Mouse (Mus musculus) heart, embryonic 15.5 days (tissue): Measurements from ENCODE around the gene Igsf8. TPM values are rescaled to one million over a fixed set of nuclear protein-coding genes. Genes with fewer than 3 reads are reported as not detected.

Source experiments
- ATAC-seq: fragments of 200-750 bp; cut with Nextera tagmentation; replicated peaks from 2 replicates; pipeline ENCODE4 v1.8.0; 2017; ENCODE audit warnings: low read depth, moderate TSS enrichment; ENCODE audit not compliant: insufficient number of reproducible peaks, insufficient read depth, low FRiP score
- H3K27ac ChIP-seq: fragments of 300-500 bp; sonication (generic); 2 replicates; pipeline ENCODE4 v1.5.1; 2015; ENCODE audit warnings: mild to moderate bottlenecking, inconsistent platforms
- H3K27me3 ChIP-seq: fragments of 300-500 bp; sonication (generic); 2 replicates; pipeline ENCODE4 v1.6.1; 2015; ENCODE audit warnings: inconsistent platforms
- H3K36me3 ChIP-seq: fragments of 300-500 bp; sonication (generic); 2 replicates; pipeline ENCODE4 v1.6.1; 2015; ENCODE audit warnings: mild to moderate bottlenecking, inconsistent platforms
- H3K4me1 ChIP-seq: fragments of 300-500 bp; sonication (generic); replicated peaks from 2 replicates; pipeline ENCODE4 v1.6.1; 2015; ENCODE audit warnings: inconsistent platforms
- H3K4me2 ChIP-seq: fragments of 300-500 bp; sonication (generic); 2 replicates; pipeline ENCODE4 v1.6.1; 2015; ENCODE audit warnings: inconsistent platforms, mild to moderate bottlenecking, moderate library complexity
- H3K4me3 ChIP-seq: fragments of 300-500 bp; sonication (generic); 2 replicates; pipeline ENCODE4 v1.5.1; 2015; ENCODE audit warnings: mild to moderate bottlenecking, inconsistent platforms
- H3K9ac ChIP-seq: fragments of 300-500 bp; sonication (generic); 2 replicates; pipeline ENCODE4 v1.6.1; 2015; ENCODE audit warnings: mild to moderate bottlenecking, inconsistent platforms
- H3K9me3 ChIP-seq: fragments of 300-500 bp; sonication (generic); replicated peaks from 2 replicates; pipeline ENCODE4 v1.6.1; 2016; ENCODE audit warnings: inconsistent platforms
- WGBS: fragments of 180-500 bp; shearing (Covaris S2); methylation state at CpG from one replicate; pipeline ENCODE4 v1.1.7; 2015; ENCODE audit warnings: mixed read lengths; 5-methylcytosine and 5-hydroxymethylcytosine counted together
- polyA plus RNA-seq: library from polyadenylated mRNA; unstranded; fragments of >200 nt; fragmentation: Nextera tagmentation; extraction: Ambion mirVana; gene quantifications from 2 replicates; pipeline ENCODE4 v1.2.1, GENCODE M21; 2015

Igsf8 gene
- polyA plus RNA-seq, 1 experiment from 2014 or later = 20.6 TPM

DNA sequence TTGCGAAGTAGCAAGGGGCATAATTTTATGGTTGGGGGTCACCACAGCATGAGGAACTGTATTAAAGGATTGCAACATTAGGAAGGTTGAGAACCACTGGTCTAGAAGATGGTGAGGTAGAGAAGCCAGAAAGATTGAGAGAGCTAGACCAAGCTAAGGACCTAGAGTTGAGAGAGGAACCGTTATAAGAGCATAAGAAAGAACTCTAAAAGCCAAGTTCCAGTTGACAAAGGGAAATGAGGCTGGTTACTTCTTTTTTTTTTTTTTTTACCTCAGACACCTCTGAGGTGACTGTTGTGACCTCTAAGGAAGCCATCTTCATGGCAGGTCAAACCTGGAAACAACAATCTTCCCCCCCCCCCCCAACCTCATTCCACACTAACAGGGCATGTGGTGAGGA, 43.7 kb downstream of the Igsf8 start:
- H3K36me3 ChIP-seq = no peaks in the 10 kb centered on the region
- WGBS = 88% methylated on average over 2 of the region's 2 CpGs
- no peaks in the 10 kb centered on the region for H3K9me3 ChIP-seq
- H3K9ac ChIP-seq = no peak overlapping the region
- no peak overlapping the region for H3K4me2 ChIP-seq
- no peak overlapping the region for H3K4me3 ChIP-seq
- no peak overlapping the region for H3K27ac ChIP-seq
- H3K27me3 ChIP-seq = no peaks in the 10 kb centered on the region
- no peak for ATAC-seq
- peaks cover 21% of the 10 kb centered on the region for H3K4me1 ChIP-seq

DNA sequence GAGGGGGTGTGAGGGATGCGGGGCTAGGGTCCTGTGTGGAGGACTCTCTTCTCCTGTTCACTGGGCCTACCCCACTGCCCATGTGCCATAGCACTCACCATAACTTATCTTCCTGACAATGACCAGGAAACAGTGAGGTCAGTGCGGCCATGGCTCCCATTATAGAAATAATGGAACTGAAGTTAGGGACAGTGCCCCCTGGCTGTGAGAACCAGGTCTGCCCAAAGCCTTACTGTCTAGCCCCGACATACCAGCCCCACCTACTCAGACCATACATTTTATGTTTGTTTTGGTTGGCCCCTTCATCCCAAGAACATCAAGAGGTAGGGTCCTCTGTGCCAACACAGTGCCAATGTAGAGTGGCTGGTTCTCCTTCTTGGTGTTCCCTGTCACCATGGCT, 44.2 kb downstream of the Igsf8 start:
- H3K4me2 ChIP-seq = no peak overlapping the region
- no peak overlapping the region for H3K9ac ChIP-seq
- no peaks in the 10 kb centered on the region for H3K27me3 ChIP-seq
- H3K4me3 ChIP-seq = no peak overlapping the region
- ATAC-seq = no peak
- no peak overlapping the region for H3K27ac ChIP-seq
- H3K4me1 ChIP-seq = peaks cover 21% of the 10 kb centered on the region
- no peaks in the 10 kb centered on the region for H3K9me3 ChIP-seq
- WGBS = 76% methylated on average over 3 of the region's 3 CpGs
- no peaks in the 10 kb centered on the region for H3K36me3 ChIP-seq

DNA sequence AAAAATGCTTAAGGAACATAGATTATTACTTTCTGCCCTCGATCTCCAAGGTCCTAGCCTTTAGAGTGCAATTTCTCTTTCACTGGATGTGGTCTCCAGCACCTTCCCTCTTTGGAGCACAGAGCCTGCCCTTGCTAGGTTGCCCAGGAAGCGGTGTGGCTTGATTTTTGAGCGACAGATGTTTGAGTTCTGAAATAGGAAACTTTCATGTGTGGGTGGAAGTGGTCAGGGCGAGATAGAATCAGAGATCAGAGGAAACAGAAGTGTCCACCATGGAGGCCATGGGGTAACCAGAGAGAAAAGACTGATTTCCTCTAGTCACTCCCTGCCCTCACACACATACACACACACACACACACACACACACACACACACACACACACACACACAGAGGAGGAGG, 44.8 kb downstream of the Igsf8 start:
- H3K4me3 ChIP-seq = no peak overlapping the region
- H3K27me3 ChIP-seq = no peaks in the 10 kb centered on the region
- no peak overlapping the region for H3K27ac ChIP-seq
- no peaks in the 10 kb centered on the region for H3K36me3 ChIP-seq
- H3K9ac ChIP-seq = no peak overlapping the region
- H3K9me3 ChIP-seq = no peaks in the 10 kb centered on the region
- H3K4me2 ChIP-seq = no peak overlapping the region
- WGBS = 63% methylated on average over 4 of the region's 4 CpGs
- no peak for ATAC-seq
- H3K4me1 ChIP-seq = peaks cover 19% of the 10 kb centered on the region

DNA sequence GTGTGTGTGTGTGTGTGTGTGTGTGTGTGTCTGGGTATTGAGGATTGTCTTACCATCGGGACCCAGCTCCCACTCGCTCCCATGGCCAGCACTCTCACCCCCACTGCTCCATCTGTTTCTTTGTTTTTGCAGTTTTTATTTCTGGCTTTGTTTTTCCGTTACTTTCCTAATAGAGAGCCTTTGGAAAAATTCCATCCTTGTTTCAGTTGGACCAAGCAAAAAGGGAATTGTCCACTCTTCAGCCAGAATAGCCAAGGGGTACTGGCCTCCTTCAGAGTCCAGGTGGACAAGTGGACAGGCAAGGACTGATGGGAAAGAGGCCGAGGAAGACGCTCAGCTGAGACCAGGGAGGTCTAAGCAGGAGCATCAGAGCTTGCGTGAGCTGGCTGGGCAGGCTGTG, 45.4 kb downstream of the Igsf8 start:
- WGBS = 73% methylated on average over 6 of the region's 6 CpGs
- ATAC-seq = no peak
- Histone ChIP-seq H3K9ac (no peak overlapping the region), H3K4me2 (no peak overlapping the region), H3K9me3 (no peaks in the 10 kb centered on the region), H3K36me3 (no peaks in the 10 kb centered on the region), H3K27ac (no peak overlapping the region), H3K4me3 (no peak overlapping the region), H3K27me3 (no peaks in the 10 kb centered on the region), H3K4me1 (peaks cover 18% of the 10 kb centered on the region)

DNA sequence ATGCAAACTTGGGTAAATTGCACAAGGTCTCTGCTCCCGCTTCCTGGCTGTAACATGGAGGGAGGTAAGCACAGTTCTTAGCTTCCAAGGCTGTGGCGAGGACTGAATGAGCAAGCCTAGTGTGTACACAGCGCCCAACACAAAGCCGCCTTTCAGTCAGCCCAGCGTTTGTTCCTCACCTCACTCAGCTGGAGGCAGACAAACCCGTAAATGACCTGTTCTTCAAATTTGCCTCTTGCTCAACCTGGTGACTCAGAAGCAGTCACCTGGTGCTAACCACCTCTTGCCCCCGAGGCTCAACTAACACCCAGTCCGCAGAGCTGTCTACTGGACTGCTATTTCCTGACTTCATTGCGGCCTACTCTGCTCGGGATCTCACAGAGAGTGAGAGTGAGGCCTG, 46.5 kb downstream of the Igsf8 start:
- no peaks in the 10 kb centered on the region for H3K9me3 ChIP-seq
- no peaks in the 10 kb centered on the region for H3K27me3 ChIP-seq
- no peak for ATAC-seq
- H3K36me3 ChIP-seq = no peaks in the 10 kb centered on the region
- no peak overlapping the region for H3K9ac ChIP-seq
- no peak overlapping the region for H3K4me2 ChIP-seq
- H3K4me3 ChIP-seq = no peak overlapping the region
- H3K4me1 ChIP-seq = peaks cover 22% of the 10 kb centered on the region
- 0 out of 2 replicates have a peak overlapping the region, but pooled peaks have one; percentile 0 for H3K27ac ChIP-seq
- 66% methylated on average over 10 of the region's 10 CpGs for WGBS

DNA sequence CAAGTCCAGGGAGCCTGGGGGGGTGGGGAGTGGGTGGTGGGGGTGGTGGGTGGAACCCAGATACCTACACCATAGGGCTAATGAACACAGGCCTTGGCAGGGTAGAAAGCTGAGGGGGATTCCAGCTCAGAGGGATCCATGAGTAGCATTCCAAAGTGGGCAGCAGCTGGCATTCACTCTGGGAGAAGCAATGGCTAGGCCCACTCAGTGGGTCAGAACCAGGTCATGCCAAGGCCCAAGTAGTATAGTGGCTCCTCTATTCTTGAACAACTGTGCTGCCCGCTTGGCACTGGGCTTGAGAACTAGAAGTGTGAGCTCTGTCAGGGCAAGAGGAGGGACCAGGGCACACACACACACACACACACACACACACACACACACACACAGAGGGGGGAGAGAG, 47.0 kb downstream of the Igsf8 start:
- Histone ChIP-seq H3K9me3 (no peaks in the 10 kb centered on the region), H3K4me1 (peaks cover 24% of the 10 kb centered on the region), H3K27ac (0 out of 2 replicates have a peak overlapping the region, but pooled peaks have one; percentile 0), H3K4me3 (no peak overlapping the region), H3K36me3 (no peaks in the 10 kb centered on the region), H3K9ac (no peak overlapping the region), H3K27me3 (no peaks in the 10 kb centered on the region), H3K4me2 (no peak overlapping the region)
- no peak for ATAC-seq
- 100% methylated on average over 1 of the region's 1 CpGs for WGBS

DNA sequence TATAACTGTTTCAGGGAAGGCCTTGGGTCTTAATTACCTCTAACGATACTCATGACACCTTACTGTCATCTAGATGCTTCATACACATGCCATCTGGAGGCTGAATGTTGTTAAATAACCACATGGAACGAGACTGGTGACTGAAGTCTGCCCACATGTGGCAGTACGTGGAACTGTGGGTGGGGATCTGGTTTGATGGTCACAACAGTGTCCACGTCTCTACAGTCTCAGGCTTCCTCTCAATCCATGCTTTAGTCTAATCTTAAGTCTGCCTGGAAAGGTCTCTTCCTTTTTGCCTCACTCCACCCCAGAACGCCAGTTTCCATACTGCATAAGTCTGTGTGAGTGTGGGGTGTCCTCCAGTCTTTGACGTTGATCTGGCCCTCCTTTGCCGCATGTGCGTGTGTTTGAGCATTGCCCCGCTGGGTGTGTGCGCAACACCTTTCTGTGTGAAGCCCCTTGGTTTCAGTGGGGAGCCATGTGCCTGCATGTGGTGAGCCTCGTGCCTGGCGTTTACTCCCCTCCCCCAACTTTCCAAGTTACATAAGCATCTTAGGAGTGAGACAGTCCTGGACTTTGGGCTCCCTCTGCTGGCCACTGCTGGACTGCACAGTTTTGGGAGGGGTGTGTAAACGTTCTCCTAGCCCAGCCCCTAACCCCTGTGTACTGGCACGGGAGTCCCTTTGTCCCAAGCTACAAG, 48.4 kb downstream of the Igsf8 start:
- 1% methylated on average over 14 of the region's 14 CpGs for WGBS
- Histone ChIP-seq H3K27ac (peak overlapping the region; percentile 91), H3K9me3 (no peaks in the 10 kb centered on the region), H3K36me3 (no peaks in the 10 kb centered on the region), H3K9ac (peak overlapping the region; percentile 51), H3K27me3 (no peaks in the 10 kb centered on the region), H3K4me2 (peak overlapping the region; percentile 83), H3K4me1 (peaks cover 24% of the 10 kb centered on the region), H3K4me3 (peak overlapping the region; percentile 40)
- ATAC-seq = peak; percentile 64

DNA sequence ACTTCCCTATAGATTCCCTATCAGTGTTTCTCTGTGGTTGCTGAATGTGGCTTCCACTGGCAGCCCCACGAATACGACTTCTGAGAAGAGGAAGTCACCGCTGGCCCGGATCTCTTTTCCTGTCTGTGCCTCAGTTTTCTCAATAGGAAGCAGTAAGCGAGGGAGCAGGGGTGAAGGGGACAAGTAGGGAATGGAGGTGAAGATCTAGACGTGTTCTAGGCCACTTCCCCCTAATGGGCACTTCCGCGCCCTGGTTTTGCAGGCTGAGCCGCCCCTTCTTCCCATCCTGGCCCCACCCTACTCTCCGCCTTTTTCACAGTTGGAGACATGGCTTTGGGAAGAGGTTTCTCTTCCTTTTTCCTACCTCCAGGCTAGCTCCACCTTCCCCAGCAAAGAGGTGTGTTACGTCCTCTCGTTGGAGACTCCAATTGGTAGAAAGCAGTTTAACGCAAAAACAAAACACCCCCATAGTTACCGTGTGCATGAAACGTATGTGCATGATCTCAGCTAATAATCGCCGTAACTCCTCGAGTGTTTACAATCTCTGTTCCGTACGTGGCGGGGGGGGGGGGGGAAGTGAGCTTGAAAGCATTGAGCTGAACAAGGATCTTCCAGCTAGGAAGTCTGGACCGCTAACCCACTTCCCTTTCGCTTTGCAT, 49.9 kb downstream of the Igsf8 start:
- Histone ChIP-seq H3K27ac (peak overlapping the region; percentile 91), H3K27me3 (no peaks in the 10 kb centered on the region), H3K9ac (peak overlapping the region; percentile 66), H3K4me2 (peak overlapping the region; percentile 96), H3K9me3 (no peaks in the 10 kb centered on the region), H3K4me1 (peaks cover 24% of the 10 kb centered on the region), H3K36me3 (no peaks in the 10 kb centered on the region), H3K4me3 (peak overlapping the region; percentile 77)
- ATAC-seq = peak; percentile 7; the same call in 1 of the 2 replicates
- WGBS = 4% methylated on average over 23 of the region's 23 CpGs

DNA sequence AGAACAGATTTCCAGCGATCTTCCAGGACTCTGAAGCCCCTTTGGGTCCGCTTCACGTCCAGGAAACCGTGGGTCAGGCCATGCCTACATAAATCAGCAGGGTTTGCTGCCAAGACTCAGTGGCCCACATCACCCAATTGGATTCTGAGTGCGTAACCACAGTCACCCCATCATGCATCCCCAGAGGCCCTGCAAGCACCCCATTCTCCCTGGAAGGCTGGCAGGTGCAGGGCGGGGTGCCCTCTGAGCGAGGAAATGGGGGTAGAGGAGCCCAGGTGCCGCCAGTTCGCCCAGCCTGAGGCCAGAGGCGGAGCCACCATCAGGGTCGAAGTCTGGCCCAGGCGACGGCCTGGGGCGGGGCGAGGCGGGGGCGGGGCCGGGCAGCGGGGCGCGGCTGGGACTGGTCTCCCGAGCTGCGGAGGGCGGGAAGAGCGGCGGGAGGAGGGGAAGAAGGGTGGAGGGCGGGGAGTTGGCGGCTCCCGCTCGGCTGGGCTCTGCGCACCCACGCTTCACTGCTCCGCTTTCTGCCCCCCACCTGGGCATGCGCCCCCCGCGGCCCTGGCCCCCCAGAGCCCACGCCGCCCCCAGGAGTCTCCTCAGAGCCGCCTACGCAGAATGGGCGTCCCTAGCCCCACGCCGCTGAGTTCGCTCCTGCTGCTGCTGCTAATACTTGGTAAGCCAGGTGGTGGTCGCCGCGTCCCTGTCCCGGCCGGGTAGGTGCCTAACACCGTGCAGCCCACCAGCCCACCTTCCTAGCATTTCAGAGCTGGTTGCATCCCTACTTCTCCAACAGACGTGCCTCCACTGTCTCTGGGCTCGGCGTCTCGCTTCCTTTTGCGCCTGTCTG, 50.7 kb downstream of the Igsf8 start:
- Histone ChIP-seq H3K9ac (peak overlapping the region; percentile 76), H3K27me3 (no peaks in the 10 kb centered on the region), H3K4me2 (peak overlapping the region; percentile 96), H3K27ac (peak overlapping the region; percentile 91), H3K4me3 (peak overlapping the region; percentile 77), H3K4me1 (peaks cover 24% of the 10 kb centered on the region), H3K9me3 (no peaks in the 10 kb centered on the region), H3K36me3 (no peaks in the 10 kb centered on the region)
- WGBS = under 1% methylated on average over 32 of the region's 55 CpGs
- ATAC-seq = peak; percentile 83

DNA sequence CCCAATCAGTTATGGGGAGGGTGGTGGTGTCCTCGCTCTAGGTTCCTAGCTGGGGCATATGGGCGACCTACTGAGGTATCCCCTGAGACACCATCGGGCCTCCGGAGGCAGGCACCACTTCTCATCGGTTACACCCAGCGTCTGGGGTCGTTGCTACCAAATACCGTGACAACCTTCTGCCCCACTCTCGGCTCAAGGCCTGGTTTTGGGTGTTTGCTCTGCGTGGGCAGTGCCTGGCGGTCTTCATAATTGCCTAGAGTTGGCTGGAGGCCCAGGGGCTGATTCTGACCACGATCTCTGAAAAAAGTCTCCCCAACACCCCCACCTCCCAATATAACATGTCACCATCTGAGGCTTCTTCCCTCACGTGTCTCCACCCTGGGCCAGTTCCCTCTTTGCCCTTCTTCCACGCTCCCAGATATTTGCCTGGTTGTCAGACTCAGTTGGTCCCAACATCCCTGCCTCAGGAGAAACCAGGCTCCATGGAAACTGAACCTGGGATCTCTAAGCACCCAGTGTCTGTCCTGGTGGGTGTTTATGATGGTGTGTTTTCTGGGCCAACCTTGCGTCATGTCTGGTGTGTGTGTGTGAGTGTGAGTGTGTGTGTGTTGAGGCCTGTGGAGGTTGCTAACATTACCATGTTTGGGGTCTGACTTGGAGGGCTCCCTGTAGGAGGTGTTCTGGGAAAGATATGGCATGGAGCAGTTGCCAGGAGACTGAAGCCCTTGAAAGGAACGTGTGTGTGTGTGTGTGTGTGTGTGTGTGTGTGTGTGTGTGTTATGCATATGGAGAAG, 51.5 kb downstream of the Igsf8 start:
- Histone ChIP-seq H3K9ac (peak overlapping the region; percentile 76), H3K9me3 (no peaks in the 10 kb centered on the region), H3K27ac (0 out of 2 replicates have a peak overlapping the region, but pooled peaks have one; percentile 91), H3K27me3 (no peaks in the 10 kb centered on the region), H3K4me3 (peak overlapping the region; percentile 77), H3K36me3 (no peaks in the 10 kb centered on the region), H3K4me2 (peak overlapping the region; percentile 96), H3K4me1 (peaks cover 24% of the 10 kb centered on the region)
- peak; percentile 4; the same call in 1 of the 2 replicates for ATAC-seq
- 14% methylated on average over 16 of the region's 16 CpGs for WGBS
